Mouse (Mus musculus) embryonic fibroblast, embryonic 13.5 days (primary cell): ENCODE measurements around the gene Ahr.

Experiments used
- CTCF ChIP-seq: IDR thresholded peaks from 2 replicates; pipeline ENCODE4 v1.5.1; 2011; ENCODE audit warnings: mild to moderate bottlenecking, control low read depth, low read length, moderate library complexity, borderline replicate concordance; ENCODE audit not compliant: insufficient read depth
- POLR2A ChIP-seq: IDR thresholded peaks from 2 replicates; pipeline ENCODE4 v1.6.1; 2011; ENCODE audit warnings: low read depth, mild to moderate bottlenecking, control low read depth, low read length, moderate library complexity

GRCm38 (mm10) chr12:35503586-35503985 is 31.3 kb downstream of the Ahr start:
- TF ChIP-seq POLR2A (no peak), CTCF (peak; percentile 58; the same call in 1 of the 2 replicates)
